Mouse (Mus musculus): ENCODE measurements at regions not wholly inside any gene's neighbourhood (a gene's known extent, or its start where the extent isn't known, plus 50 kb on each side); places are given as distances from the start of the nearest gene placed in this dataset.

DNA sequence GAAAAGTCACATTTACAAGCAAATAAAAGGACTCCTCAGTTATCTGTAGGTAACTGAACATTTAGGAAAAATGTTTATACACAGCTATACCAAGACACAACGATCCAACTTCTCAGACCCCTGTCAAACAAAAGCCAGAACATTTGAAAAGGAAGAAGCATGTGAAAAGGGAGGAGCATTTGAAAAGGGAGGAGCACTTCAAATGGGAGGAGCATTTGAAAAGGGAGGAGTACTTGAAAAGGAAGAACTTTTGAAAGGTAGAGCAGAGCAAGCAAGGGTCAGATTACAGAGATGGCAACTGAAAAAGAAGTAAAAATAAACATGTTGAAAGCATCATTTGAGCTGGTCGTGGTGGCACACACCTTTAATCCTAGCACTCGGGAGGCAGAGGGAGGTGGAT lies 318.3 kb downstream of the Zfp706 start:
- Histone ChIP-seq H3K4me1 (ENCODE audit: control insufficient read depth, insufficient read depth, insufficient read length, low read length) (peaks cover 9% of the 10 kb centered on the region; the same call in 1 of the 2 replicates), H3K27ac (ENCODE audit: insufficient read depth, low read depth, low read length) (no peak overlapping the region), H3K36me3 (ENCODE audit: control insufficient read depth, insufficient read depth, low read length) (no peaks in the 10 kb centered on the region), H3K27me3 (ENCODE audit: control insufficient read depth, insufficient read depth, low read length) (no peaks in the 10 kb centered on the region), H3K4me3 (ENCODE audit: low read depth, low read length) (no peak overlapping the region)
- 79% methylated on average over 3 of the region's 3 CpGs for WGBS
- no peak for TF ChIP-seq POLR2A (IDR thresholded peaks at IDR 0.05; ENCODE audit: low read depth, low read length)
- no peak for TF ChIP-seq CTCF (IDR thresholded peaks at IDR 0.05; ENCODE audit: extremely low read depth, insufficient read length, insufficient replicate concordance, low read depth, low read length)

GRCm38 (mm10) chr15:36688051-36688754 lies 319.4 kb downstream of the Zfp706 start:
- Histone ChIP-seq H3K36me3 (ENCODE audit: control insufficient read depth, insufficient read depth, low read length) (no peaks in the 10 kb centered on the region), H3K4me3 (ENCODE audit: low read depth, low read length) (peak overlapping the region; percentile 15; the same call in 1 of the 2 replicates), H3K4me1 (ENCODE audit: control insufficient read depth, insufficient read depth, insufficient read length, low read length) (peaks cover 9% of the 10 kb centered on the region; the same call in 1 of the 2 replicates), H3K27ac (ENCODE audit: insufficient read depth, low read depth, low read length) (peak overlapping the region; percentile 74), H3K27me3 (ENCODE audit: control insufficient read depth, insufficient read depth, low read length) (no peaks in the 10 kb centered on the region)
- no peak for TF ChIP-seq CTCF (IDR thresholded peaks at IDR 0.05; ENCODE audit: extremely low read depth, insufficient read length, insufficient replicate concordance, low read depth, low read length)
- TF ChIP-seq POLR2A (IDR thresholded peaks at IDR 0.05; ENCODE audit: low read depth, low read length), result no peak
- 5% methylated on average over 17 of the region's 17 CpGs for WGBS

DNA sequence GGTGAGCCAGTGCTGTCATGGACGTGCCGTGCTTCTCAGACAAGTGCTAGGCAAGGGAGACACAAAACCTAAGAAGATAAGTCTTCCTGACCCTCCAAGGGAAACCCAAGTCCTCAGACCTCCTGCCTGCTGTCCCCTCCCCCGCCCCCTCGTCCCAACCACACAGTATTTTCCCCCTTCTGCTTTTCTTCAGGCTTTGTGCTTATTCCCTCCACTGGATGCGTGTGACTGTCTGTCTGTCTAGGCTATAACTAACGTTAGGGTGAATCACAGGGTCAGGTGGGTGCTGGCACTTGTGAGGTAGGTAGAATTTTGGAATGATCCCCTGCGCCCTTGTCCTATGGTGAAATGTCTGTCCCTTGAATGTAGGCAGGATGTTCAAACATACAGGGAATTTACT lies 322.9 kb downstream of the Zfp706 start:
- Histone ChIP-seq H3K4me1 (ENCODE audit: control insufficient read depth, insufficient read depth, insufficient read length, low read length) (peaks cover 11% of the 10 kb centered on the region; the same call in 1 of the 2 replicates), H3K27me3 (ENCODE audit: control insufficient read depth, insufficient read depth, low read length) (no peaks in the 10 kb centered on the region), H3K4me3 (ENCODE audit: low read depth, low read length) (no peak overlapping the region), H3K27ac (ENCODE audit: insufficient read depth, low read depth, low read length) (no peak overlapping the region), H3K36me3 (ENCODE audit: control insufficient read depth, insufficient read depth, low read length) (no peaks in the 10 kb centered on the region)
- TF ChIP-seq POLR2A (IDR thresholded peaks at IDR 0.05; ENCODE audit: low read depth, low read length), result no peak
- TF ChIP-seq CTCF (IDR thresholded peaks at IDR 0.05; ENCODE audit: extremely low read depth, insufficient read length, insufficient replicate concordance, low read depth, low read length), result no peak
- 84% methylated on average over 7 of the region's 7 CpGs for WGBS

- 70% methylated on average over 6 of the region's 6 CpGs for WGBS
- H3K4me1 ChIP-seq (ENCODE audit: control insufficient read depth, insufficient read depth, insufficient read length, low read length), result peaks cover 5% of the 10 kb centered on the region; the same call in 1 of the 2 replicates
- no peaks in the 10 kb centered on the region for H3K36me3 ChIP-seq (ENCODE audit: control insufficient read depth, insufficient read depth, low read length)
- H3K27me3 ChIP-seq (ENCODE audit: control insufficient read depth, insufficient read depth, low read length), result no peaks in the 10 kb centered on the region
- no peak overlapping the region for H3K4me3 ChIP-seq (ENCODE audit: low read depth, low read length)
- TF ChIP-seq POLR2A (IDR thresholded peaks at IDR 0.05; ENCODE audit: low read depth, low read length), result no peak
- TF ChIP-seq CTCF (IDR thresholded peaks at IDR 0.05; ENCODE audit: extremely low read depth, insufficient read length, insufficient replicate concordance, low read depth, low read length), result no peak
- no peak overlapping the region for H3K27ac ChIP-seq (ENCODE audit: insufficient read depth, low read depth, low read length)
Observed at GRCm38 (mm10) chr15:36682832-36683231, 324.7 kb downstream of the Zfp706 start.

DNA sequence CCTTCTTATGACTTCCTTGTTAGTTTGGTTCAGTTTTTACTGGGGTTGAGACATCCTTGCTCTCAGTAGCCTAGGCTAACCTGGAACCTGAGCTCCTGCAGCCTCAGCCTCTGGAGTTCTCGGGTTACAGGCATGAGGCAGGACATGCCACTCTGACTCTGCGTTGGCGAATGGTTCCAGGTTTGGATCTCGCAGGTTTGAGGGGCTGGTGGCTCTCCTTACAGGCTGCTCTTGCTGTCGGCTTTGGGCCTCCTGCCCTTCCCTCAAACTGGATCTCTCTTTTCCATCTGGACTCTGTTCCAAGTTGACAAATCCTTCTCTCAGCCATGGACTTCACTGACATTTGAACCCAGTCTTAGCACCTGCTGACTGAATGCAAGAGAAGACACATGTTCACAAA lies 325.4 kb downstream of the Zfp706 start:
- no peak for TF ChIP-seq CTCF (IDR thresholded peaks at IDR 0.05; ENCODE audit: extremely low read depth, insufficient read length, insufficient replicate concordance, low read depth, low read length)
- no peak for TF ChIP-seq POLR2A (IDR thresholded peaks at IDR 0.05; ENCODE audit: low read depth, low read length)
- Histone ChIP-seq H3K4me1 (ENCODE audit: control insufficient read depth, insufficient read depth, insufficient read length, low read length) (peaks cover 3% of the 10 kb centered on the region; the same call in 1 of the 2 replicates), H3K4me3 (ENCODE audit: low read depth, low read length) (no peak overlapping the region), H3K27ac (ENCODE audit: insufficient read depth, low read depth, low read length) (no peak overlapping the region), H3K27me3 (ENCODE audit: control insufficient read depth, insufficient read depth, low read length) (no peaks in the 10 kb centered on the region), H3K36me3 (ENCODE audit: control insufficient read depth, insufficient read depth, low read length) (no peaks in the 10 kb centered on the region)
- 60% methylated on average over 5 of the region's 5 CpGs for WGBS

GRCm38 (mm10) chr15:36680361-36681140 lies 327.0 kb downstream of the Zfp706 start:
- peaks cover 3% of the 10 kb centered on the region; the same call in 1 of the 2 replicates for H3K4me1 ChIP-seq (ENCODE audit: control insufficient read depth, insufficient read depth, insufficient read length, low read length)
- 70% methylated on average over 11 of the region's 11 CpGs for WGBS
- TF ChIP-seq CTCF (IDR thresholded peaks at IDR 0.05; ENCODE audit: extremely low read depth, insufficient read length, insufficient replicate concordance, low read depth, low read length), result no peak
- no peak for TF ChIP-seq POLR2A (IDR thresholded peaks at IDR 0.05; ENCODE audit: low read depth, low read length)
- no peak overlapping the region for H3K4me3 ChIP-seq (ENCODE audit: low read depth, low read length)
- no peaks in the 10 kb centered on the region for H3K27me3 ChIP-seq (ENCODE audit: control insufficient read depth, insufficient read depth, low read length)
- no peak overlapping the region for H3K27ac ChIP-seq (ENCODE audit: insufficient read depth, low read depth, low read length)
- no peaks in the 10 kb centered on the region for H3K36me3 ChIP-seq (ENCODE audit: control insufficient read depth, insufficient read depth, low read length)

DNA sequence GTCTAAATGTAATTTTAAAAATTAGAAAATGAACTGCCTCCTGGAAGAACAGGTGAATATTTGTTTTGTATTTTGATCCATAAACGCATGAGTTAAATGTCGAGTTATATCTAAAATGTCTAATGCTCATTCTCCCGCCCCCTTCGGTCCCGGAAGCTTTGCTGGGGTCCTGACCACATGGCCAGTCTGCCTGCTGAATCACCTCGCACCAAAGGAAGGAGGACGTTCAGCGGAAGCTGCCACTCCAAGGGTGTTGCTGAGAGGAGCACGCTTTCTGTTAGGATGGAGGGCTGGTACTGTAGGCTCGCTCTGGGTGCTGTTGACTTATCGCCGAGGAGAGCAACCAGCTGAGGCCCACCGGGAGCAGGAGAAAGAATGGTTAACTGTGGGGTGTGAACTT lies 328.0 kb downstream of the Zfp706 start:
- Histone ChIP-seq H3K36me3 (ENCODE audit: control insufficient read depth, insufficient read depth, low read length) (no peaks in the 10 kb centered on the region), H3K4me3 (ENCODE audit: low read depth, low read length) (no peak overlapping the region), H3K4me1 (ENCODE audit: control insufficient read depth, insufficient read depth, insufficient read length, low read length) (peaks cover 3% of the 10 kb centered on the region; the same call in 1 of the 2 replicates), H3K27ac (ENCODE audit: insufficient read depth, low read depth, low read length) (no peak overlapping the region), H3K27me3 (ENCODE audit: control insufficient read depth, insufficient read depth, low read length) (no peaks in the 10 kb centered on the region)
- TF ChIP-seq CTCF (IDR thresholded peaks at IDR 0.05; ENCODE audit: extremely low read depth, insufficient read length, insufficient replicate concordance, low read depth, low read length) (no peak), POLR2A (IDR thresholded peaks at IDR 0.05; ENCODE audit: low read depth, low read length) (no peak)
- 90% methylated on average over 13 of the region's 13 CpGs for WGBS
